Mouse (Mus musculus) left cerebral cortex, adult 8-10 months (tissue): ENCODE measurements around the gene Hs2st1. TPM values are rescaled to one million over a fixed set of nuclear protein-coding genes. Genes with fewer than 3 reads are reported as not detected.

ENCODE experiments used
- DNase-seq, 2 experiments: peaks; one replicate each; pipeline ENCODE4 v3.0.0; 2022; ENCODE audit warnings: low spot score in 2 of 2
- total RNA-seq, 4 experiments: library from RNA; stranded (reverse); gene quantifications; 2 replicates each; pipeline ENCODE4 v1.2.4; 2022

The Hs2st1 gene
- total RNA-seq, 4 experiments from 2014 or later = 42.0 to 51.7 (median 48.7) TPM

GRCm38 (mm10) chr3:144399358-144400096, 170.5 kb downstream of the Hs2st1 start:
- DNase-seq = peak; percentile 68 to 78

GRCm38 (mm10) chr3:144398166-144398565, 171.8 kb downstream of the Hs2st1 start:
- DNase-seq = no peak

- DNase-seq = no peak
These were observed 173.5 kb downstream of the Hs2st1 start for GRCm38 (mm10) chr3:144396478-144396877.

- no peak for DNase-seq
These were observed 175.5 kb downstream of the Hs2st1 start for GRCm38 (mm10) chr3:144394454-144394943.

- DNase-seq = no peak
These were observed 183.5 kb downstream of the Hs2st1 start for GRCm38 (mm10) chr3:144386446-144386845.

GRCm38 (mm10) chr3:144384648-144385047, 185.3 kb downstream of the Hs2st1 start:
- no peak for DNase-seq

GRCm38 (mm10) chr3:144381431-144381980, 188.5 kb downstream of the Hs2st1 start:
- DNase-seq = no peak

GRCm38 (mm10) chr3:144380921-144381320, 189.1 kb downstream of the Hs2st1 start:
- peak in 1 of 2 experiments; percentile 30 for DNase-seq

- DNase-seq = no peak
These were observed 190.2 kb downstream of the Hs2st1 start for GRCm38 (mm10) chr3:144379801-144380200.

Other genes with a start within 250 kb of the Hs2st1 start
- gene Selenof, start 123 bp upstream of the Hs2st1 start, total RNA-seq = 100 to 1,000 TPM; 210 to 244 (median 232) TPM
- gene Sh3glb1, start 150.2 kb upstream of the Hs2st1 start, total RNA-seq = 10 to 100 TPM; 62.2 to 67.4 (median 64.3) TPM
- under 1 TPM in 3 of 4 experiments, not detected in 1; 0.09 to 0.39 (median 0.35) TPM for gene Clca3a1, start 190.8 kb upstream of the Hs2st1 start, total RNA-seq
- not detected for gene Clca3a2, start 249.3 kb upstream of the Hs2st1 start, total RNA-seq